Mouse (Mus musculus): ENCODE measurements around the gene Gm28729.
"Not testable (repeated sequence)": the region's sequence is repeated elsewhere in the genome, so short reads cannot be mapped to it uniquely, and the experiment has no call there.

The Gm28729 gene

GRCm38 (mm10) chr9:96524972-96525506 lies at the start of gene Gm28729:
Gm28729 (minus strand) TSS chr9:96525264.
- no peak for DNase-seq (ENCODE audit: low spot score in 2 of 2)

GRCm38 (mm10) chr9:96573252-96573651 lies 48.2 kb upstream of the Gm28729 start:
- no peak for DNase-seq (ENCODE audit: low spot score in 2 of 2)

- no peak for DNase-seq (ENCODE audit: low spot score in 2 of 2)
Measured at GRCm38 (mm10) chr9:96572754-96573153, 47.7 kb upstream of the Gm28729 start.

- no peak for DNase-seq (ENCODE audit: low spot score in 2 of 2)
Measured at GRCm38 (mm10) chr9:96566470-96566996, 41.5 kb upstream of the Gm28729 start.

- DNase-seq (ENCODE audit: low spot score in 2 of 2): no peak
Measured at GRCm38 (mm10) chr9:96563501-96563900, 38.4 kb upstream of the Gm28729 start.

- DNase-seq (ENCODE audit: low spot score in 2 of 2): no peak
Measured at GRCm38 (mm10) chr9:96559148-96559547, 34.1 kb upstream of the Gm28729 start.

GRCm38 (mm10) chr9:96558594-96558993 lies 33.5 kb upstream of the Gm28729 start:
- no peak for DNase-seq (ENCODE audit: low spot score in 2 of 2)

- no peak for DNase-seq (ENCODE audit: low spot score in 2 of 2)
Measured at GRCm38 (mm10) chr9:96554095-96554494, 29.0 kb upstream of the Gm28729 start.

- no peak for DNase-seq (ENCODE audit: low spot score in 2 of 2)
Measured at GRCm38 (mm10) chr9:96545410-96545809, 20.3 kb upstream of the Gm28729 start.

- DNase-seq (ENCODE audit: low spot score in 2 of 2): peak in 1 of 2 experiments; percentile 20
Measured at GRCm38 (mm10) chr9:96543643-96544640, 18.9 kb upstream of the Gm28729 start.

GRCm38 (mm10) chr9:96538916-96539315 lies 13.9 kb upstream of the Gm28729 start:
- no peak for DNase-seq (ENCODE audit: low spot score in 2 of 2)

GRCm38 (mm10) chr9:96537615-96537919 lies 12.5 kb upstream of the Gm28729 start:
- DNase-seq (ENCODE audit: low spot score in 2 of 2): no peak

GRCm38 (mm10) chr9:96536895-96537614 lies 12.0 kb upstream of the Gm28729 start:
- no peak for DNase-seq (ENCODE audit: low spot score in 2 of 2)

- DNase-seq (ENCODE audit: low spot score in 2 of 2): not testable (repeated sequence)
Measured at GRCm38 (mm10) chr9:96536093-96536492, 11.0 kb upstream of the Gm28729 start.

- no peak for DNase-seq (ENCODE audit: low spot score in 2 of 2)
Measured at GRCm38 (mm10) chr9:96535431-96535830, 10.4 kb upstream of the Gm28729 start.

- DNase-seq (ENCODE audit: low spot score in 2 of 2): no peak
Measured at GRCm38 (mm10) chr9:96534256-96534655, 9.2 kb upstream of the Gm28729 start.

GRCm38 (mm10) chr9:96533476-96533875 lies 8.4 kb upstream of the Gm28729 start:
- DNase-seq (ENCODE audit: low spot score in 2 of 2): no peak

GRCm38 (mm10) chr9:96532531-96532930 lies 7.5 kb upstream of the Gm28729 start:
- no peak for DNase-seq (ENCODE audit: low spot score in 2 of 2)

- peak in 1 of 2 experiments; percentile 21 for DNase-seq (ENCODE audit: low spot score in 2 of 2)
Measured at GRCm38 (mm10) chr9:96530674-96531081, 5.6 kb upstream of the Gm28729 start.

GRCm38 (mm10) chr9:96529961-96530673 lies 5.1 kb upstream of the Gm28729 start:
- no peak for DNase-seq (ENCODE audit: low spot score in 2 of 2)

- no peak for DNase-seq (ENCODE audit: low spot score in 2 of 2)
Measured at GRCm38 (mm10) chr9:96526011-96526410, 947 bp upstream of the Gm28729 start.

- no peak for DNase-seq (ENCODE audit: low spot score in 2 of 2)
Measured at GRCm38 (mm10) chr9:96523148-96523547, 1.9 kb downstream of the Gm28729 start.

All from urinary bladder, adult 18-20 months (tissue).